Mouse (Mus musculus) limb, embryonic 14.5 days (tissue): ENCODE results near the gene Cdk2ap2. TPM values are rescaled to one million over a fixed set of nuclear protein-coding genes. Genes with fewer than 3 reads are reported as not detected.

Source experiments
- ATAC-seq: fragments of 200-750 bp; cut with Nextera tagmentation; 2 replicates; pipeline ENCODE4 v1.8.0; 2017; ENCODE audit warnings: low read depth, moderate number of reproducible peaks, moderate TSS enrichment; ENCODE audit not compliant: low FRiP score
- DNase-seq: peaks from one replicate; pipeline ENCODE4 v3.0.0-alpha.2; 2015; ENCODE audit warnings: low spot score
- H3K27ac ChIP-seq: fragments of 300-500 bp; sonication (generic); replicated peaks from 2 replicates; pipeline ENCODE4 v1.5.1; 2014; ENCODE audit warnings: low read depth, mild to moderate bottlenecking, low read length, moderate library complexity, mixed read lengths
- H3K27me3 ChIP-seq: fragments of 300-500 bp; sonication (generic); 2 replicates; pipeline ENCODE4 v1.6.1; 2014; ENCODE audit warnings: low read length, mixed read lengths; ENCODE audit not compliant: control insufficient read depth, insufficient read depth
- H3K36me3 ChIP-seq: fragments of 300-500 bp; sonication (generic); 2 replicates; pipeline ENCODE4 v1.6.1; 2014; ENCODE audit warnings: mild to moderate bottlenecking, low read length, moderate library complexity, mixed read lengths; ENCODE audit not compliant: control insufficient read depth, insufficient read depth
- H3K4me1 ChIP-seq: fragments of 300-500 bp; sonication (generic); 2 replicates; pipeline ENCODE4 v1.6.1; 2014; ENCODE audit warnings: antibody characterized with exemption, low read length, mixed read lengths; ENCODE audit not compliant: control insufficient read depth, insufficient read depth
- H3K4me2 ChIP-seq: fragments of 300-500 bp; sonication (generic); replicated peaks from 2 replicates; pipeline ENCODE4 v1.6.1; 2014; ENCODE audit warnings: low read depth, mild to moderate bottlenecking, low read length, moderate library complexity; ENCODE audit not compliant: severe bottlenecking
- H3K4me3 ChIP-seq: fragments of 300-500 bp; sonication (generic); replicated peaks from 2 replicates; pipeline ENCODE4 v1.5.1; 2014; ENCODE audit warnings: low read length
- H3K9ac ChIP-seq: fragments of 300-500 bp; sonication (generic); 2 replicates; pipeline ENCODE4 v1.6.1; 2014; ENCODE audit warnings: mild to moderate bottlenecking, low read depth, low read length, moderate library complexity; ENCODE audit not compliant: severe bottlenecking
- H3K9me3 ChIP-seq: fragments of 300-500 bp; sonication (generic); 2 replicates; pipeline ENCODE4 v1.6.1; 2016; ENCODE audit warnings: low read length; ENCODE audit not compliant: control insufficient read depth
- POLR2A ChIP-seq: fragments of 200-500 bp; IDR thresholded peaks from 2 replicates; pipeline ENCODE4 v1.8.0; 2012; ENCODE audit warnings: inconsistent platforms, mild to moderate bottlenecking, moderate library complexity, borderline replicate concordance; ENCODE audit not compliant: insufficient read depth, insufficient read length; ENCODE audit errors: extremely low read depth
- WGBS: fragments of 180-500 bp; shearing (Covaris S2); extraction: QIAGEN DNeasy Blood & Tissue Kit; methylation state at CpG from one replicate; pipeline ENCODE4 v1.1.7; 2014; 5-methylcytosine and 5-hydroxymethylcytosine counted together
- polyA plus RNA-seq, 2 experiments: library from polyadenylated mRNA; depleted of rRNA in 1 of 2; stranded (reverse) in 1 of 2; unstranded in 1 of 2; fragments of >200 nt; fragmentation: Nextera tagmentation in 1 of 2; extraction: Ambion mirVana in 1 of 2; gene quantifications; 2 replicates each; pipeline versions ENCODE4 v1.2.1 to v1.2.3; 2012 to 2014

Gene Cdk2ap2
- polyA plus RNA-seq, 2 experiments, result 45.2 to 67.6 TPM

GRCm38 (mm10) chr19:4139446-4139845, 42.5 kb downstream of the Cdk2ap2 start, which contains the start of gene Gpr152:
TSS of gene Gpr152 (plus strand) at chr19:4139787.
- no peak for TF ChIP-seq POLR2A
- Histone ChIP-seq H3K4me1 (no peaks in the 10 kb centered on the region), H3K36me3 (no peaks in the 10 kb centered on the region), H3K9ac (no peak within 1 kb of the TSS), H3K4me3 (no peak within 1 kb of the TSS), H3K4me2 (no peak within 1 kb of the TSS), H3K9me3 (no peaks in the 10 kb centered on the region), H3K27ac (no peak within 1 kb of the TSS), H3K27me3 (no peaks in the 10 kb centered on the region)
- WGBS, result 71% methylated on average over 2 of the region's 2 CpGs
- ATAC-seq (no peak), DNase-seq (no peak)

GRCm38 (mm10) chr19:4140147-4140546, 43.2 kb downstream of the Cdk2ap2 start:
- Histone ChIP-seq H3K9me3 (no peaks in the 10 kb centered on the region), H3K4me2 (no peak overlapping the region), H3K9ac (no peak overlapping the region), H3K27me3 (no peaks in the 10 kb centered on the region), H3K36me3 (no peaks in the 10 kb centered on the region), H3K4me1 (no peaks in the 10 kb centered on the region), H3K4me3 (no peak overlapping the region), H3K27ac (no peak overlapping the region)
- no peak for DNase-seq
- ATAC-seq, result no peak
- 71% methylated on average over 6 of the region's 6 CpGs for WGBS
- TF ChIP-seq POLR2A, result no peak

- DNase-seq (no peak), ATAC-seq (no peak)
- Histone ChIP-seq H3K27ac (no peak overlapping the region), H3K4me2 (no peak overlapping the region), H3K4me1 (0 out of 2 replicates have a peak, but pooled peaks cover under 1% of the 10 kb centered on the region), H3K9me3 (no peaks in the 10 kb centered on the region), H3K9ac (no peak overlapping the region), H3K36me3 (no peaks in the 10 kb centered on the region), H3K27me3 (no peaks in the 10 kb centered on the region), H3K4me3 (no peak overlapping the region)
- no peak for TF ChIP-seq POLR2A
- 92% methylated on average over 18 of the region's 18 CpGs for WGBS
These were observed 45.6 kb downstream of the Cdk2ap2 start for GRCm38 (mm10) chr19:4142416-4143173.

- no peak for TF ChIP-seq POLR2A
- Histone ChIP-seq H3K9ac (no peak within 1 kb of the TSS), H3K4me1 (peaks cover 3% of the 10 kb centered on the region; the same call in 1 of the 2 replicates), H3K4me3 (no peak within 1 kb of the TSS), H3K36me3 (no peaks in the 10 kb centered on the region), H3K4me2 (no peak within 1 kb of the TSS), H3K27me3 (no peaks in the 10 kb centered on the region), H3K27ac (no peak within 1 kb of the TSS), H3K9me3 (no peaks in the 10 kb centered on the region)
- no peak for ATAC-seq
- DNase-seq, result no peak
- WGBS, result 63% methylated on average over 5 of the region's 7 CpGs
These were observed 46.8 kb downstream of the Cdk2ap2 start, which contains the start of gene Cabp4 for GRCm38 (mm10) chr19:4143759-4144268. TSS of gene Cabp4 (minus strand) at chr19:4144033.

GRCm38 (mm10) chr19:4144550-4145498, 47.8 kb downstream of the Cdk2ap2 start:
- Histone ChIP-seq H3K4me3 (no peak overlapping the region), H3K27ac (no peak overlapping the region), H3K27me3 (no peaks in the 10 kb centered on the region), H3K36me3 (peaks cover 2% of the 10 kb centered on the region; the same call in 1 of the 2 replicates), H3K9ac (no peak overlapping the region), H3K4me1 (peaks cover 12% of the 10 kb centered on the region), H3K9me3 (no peaks in the 10 kb centered on the region), H3K4me2 (no peak overlapping the region)
- no peak for TF ChIP-seq POLR2A
- 78% methylated on average over 16 of the region's 16 CpGs for WGBS
- ATAC-seq, result no peak
- DNase-seq, result no peak
